Mouse (Mus musculus): ENCODE results near the gene Erc1.

Gene Erc1

GRCm38 (mm10) chr6:119521931-119522391 lies 326.0 kb downstream of the Erc1 start:
- no peak for DNase-seq (ENCODE audit: low read depth, low spot score)

- DNase-seq (ENCODE audit: low read depth, low spot score) = no peak
Observed at GRCm38 (mm10) chr6:119521482-119521900, 326.5 kb downstream of the Erc1 start.

All from skeletal muscle tissue, adult 2 months (tissue).